Mouse (Mus musculus) kidney, postnatal 36 days (tissue): Measurements from ENCODE around the gene Klrb1c.
"Not testable (repeated sequence)": the region's sequence is repeated elsewhere in the genome, so short reads cannot be mapped to it uniquely, and the experiment has no call there.

Experiments
- DNase-seq, 2 experiments: peaks; one replicate each; pipeline ENCODE4 v3.0.0; 2021 to 2022; ENCODE audit warnings: mixed read lengths in 2 of 2

Klrb1c gene

DNA sequence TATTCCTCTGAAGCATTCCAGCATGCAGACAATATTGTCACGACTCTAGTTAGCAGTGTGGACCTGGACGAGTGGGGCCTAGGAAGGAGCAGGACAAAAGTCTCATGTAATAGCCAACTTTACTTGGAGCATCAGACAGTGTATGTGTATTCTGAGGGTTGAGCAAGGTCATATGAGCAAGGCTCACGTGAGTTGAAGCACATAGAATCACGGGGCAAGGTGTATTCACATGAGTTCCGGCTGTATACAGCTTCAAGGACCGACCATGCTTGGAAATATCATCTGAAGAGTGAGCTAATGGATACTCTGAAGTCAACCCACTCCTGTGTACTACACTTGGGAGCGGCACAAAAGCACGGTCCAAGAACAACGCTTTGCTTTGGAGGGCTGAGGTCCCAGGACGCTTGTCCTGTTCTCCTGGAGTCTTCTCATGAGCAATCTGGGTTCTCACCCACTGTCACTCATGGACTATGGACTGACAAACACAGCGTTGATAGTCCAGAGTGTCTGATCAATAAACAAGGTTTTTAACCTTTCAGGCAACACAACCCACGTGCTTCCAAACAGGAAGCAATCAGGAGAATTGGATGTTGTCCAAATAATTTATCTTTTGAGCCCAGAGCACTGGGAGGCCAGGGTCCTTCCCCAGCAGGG, 34.1 kb downstream of the Klrb1c start:
- DNase-seq = not testable (repeated sequence)

DNA sequence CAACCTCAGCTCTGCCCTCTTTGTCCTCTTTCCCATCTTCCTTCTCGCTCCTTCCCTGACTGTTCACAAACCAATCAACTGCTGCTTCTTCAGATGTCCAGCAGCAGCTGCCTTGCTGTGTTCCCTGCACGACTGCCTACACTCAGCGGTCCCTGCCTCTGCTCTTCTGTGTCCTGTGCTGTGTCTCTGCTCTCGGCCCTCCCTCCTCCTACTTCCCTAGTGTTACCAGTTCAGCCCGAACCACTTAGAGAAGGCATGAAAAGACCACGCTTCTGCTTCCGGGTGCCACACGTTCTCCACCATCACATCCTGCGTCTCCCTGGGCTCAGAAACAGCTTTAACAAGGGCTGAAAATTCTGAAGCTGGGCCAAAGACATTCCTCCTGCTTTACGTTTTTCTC, 34.8 kb downstream of the Klrb1c start:
- DNase-seq = peak in 1 of 2 experiments; percentile 14

DNA sequence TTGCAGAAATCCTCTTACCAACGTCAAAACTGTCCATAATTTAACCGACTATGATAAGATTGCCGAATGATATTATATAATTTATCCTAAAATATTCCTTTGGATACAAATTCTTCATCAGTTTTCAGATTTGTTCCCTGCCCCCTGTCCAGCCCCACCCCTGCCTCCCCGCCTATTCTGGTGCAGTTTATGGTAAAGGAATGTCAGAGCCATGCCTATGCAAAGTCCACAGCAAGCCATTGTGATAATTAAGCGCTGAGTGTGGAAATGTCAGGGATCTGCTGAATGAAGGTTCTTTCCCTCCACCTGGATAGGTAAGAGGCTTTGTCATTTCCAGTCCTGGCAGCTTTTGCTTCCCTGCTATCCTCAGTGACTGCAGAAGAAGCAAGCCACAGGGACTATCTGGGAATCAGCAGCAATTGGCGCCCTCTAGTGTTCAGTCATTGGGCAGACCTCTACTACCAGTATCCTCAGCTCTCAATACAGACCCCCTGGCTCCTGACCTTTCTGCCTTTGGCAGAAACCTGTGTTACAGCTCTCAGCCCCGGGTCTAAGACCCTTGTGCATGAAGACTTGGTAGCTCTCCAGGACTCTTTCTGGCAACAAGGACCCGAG, 35.3 kb downstream of the Klrb1c start:
- DNase-seq = peak; percentile 87 to 90

DNA sequence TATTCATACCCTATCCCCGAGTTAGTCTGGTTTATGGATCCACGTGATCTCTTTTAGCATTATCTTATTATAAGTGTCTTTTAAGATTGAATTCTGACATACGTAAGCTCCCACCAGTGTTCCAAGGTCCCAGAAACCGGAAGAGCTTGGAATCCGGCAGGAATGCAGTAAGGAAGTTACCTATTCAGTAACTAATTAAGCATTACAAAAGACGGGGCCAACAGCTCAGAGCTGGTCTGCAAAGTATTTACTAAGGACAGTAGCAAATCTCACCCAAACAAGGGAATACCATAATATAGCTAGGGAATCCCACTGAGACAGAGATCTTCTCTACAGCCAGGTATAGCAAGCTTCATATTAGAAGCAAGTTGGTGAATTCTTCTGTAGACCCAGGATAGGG, 42.0 kb downstream of the Klrb1c start:
- DNase-seq = not testable (repeated sequence)

DNA sequence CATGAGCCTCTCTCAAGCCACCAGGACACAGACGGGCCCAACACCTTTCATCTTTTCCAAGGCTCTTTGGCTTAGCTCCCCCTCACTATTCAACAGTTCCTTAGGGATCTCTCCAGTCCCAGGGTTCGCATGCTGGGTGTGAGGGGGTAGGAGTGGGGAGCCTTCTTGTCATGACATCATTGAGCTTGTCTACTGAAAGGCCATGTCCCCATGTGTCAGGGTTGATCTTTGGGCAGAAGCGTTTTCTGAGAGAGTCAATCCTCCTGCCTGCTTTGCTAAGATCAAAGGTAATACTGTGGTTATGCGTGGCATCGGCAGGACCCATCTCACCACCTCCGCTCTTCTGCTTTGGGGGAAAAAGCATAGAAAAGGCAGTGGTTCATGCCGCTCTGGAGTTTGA, 51.6 kb downstream of the Klrb1c start:
- no peak for DNase-seq

DNA sequence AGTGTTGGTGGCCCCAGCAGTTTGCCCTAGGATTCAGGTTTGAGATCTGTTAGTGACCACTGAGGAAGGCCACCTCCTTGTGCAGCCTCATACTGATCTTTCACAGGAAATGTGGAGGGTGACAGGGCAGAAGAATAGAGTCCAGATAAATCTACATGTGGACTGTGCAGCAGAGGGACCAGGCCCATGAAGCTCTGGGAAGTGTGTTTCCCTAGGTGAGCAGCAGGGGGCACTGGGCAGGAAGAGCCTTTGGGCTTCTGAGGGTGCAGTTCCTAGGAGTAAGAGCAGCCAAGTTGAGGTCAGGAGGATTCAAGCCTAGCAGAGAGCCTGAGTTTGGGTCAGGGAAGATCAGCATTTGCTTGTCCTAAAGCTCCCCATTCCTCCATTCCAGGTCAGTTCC, 52.9 kb downstream of the Klrb1c start:
- DNase-seq = peak; percentile 12 to 72

DNA sequence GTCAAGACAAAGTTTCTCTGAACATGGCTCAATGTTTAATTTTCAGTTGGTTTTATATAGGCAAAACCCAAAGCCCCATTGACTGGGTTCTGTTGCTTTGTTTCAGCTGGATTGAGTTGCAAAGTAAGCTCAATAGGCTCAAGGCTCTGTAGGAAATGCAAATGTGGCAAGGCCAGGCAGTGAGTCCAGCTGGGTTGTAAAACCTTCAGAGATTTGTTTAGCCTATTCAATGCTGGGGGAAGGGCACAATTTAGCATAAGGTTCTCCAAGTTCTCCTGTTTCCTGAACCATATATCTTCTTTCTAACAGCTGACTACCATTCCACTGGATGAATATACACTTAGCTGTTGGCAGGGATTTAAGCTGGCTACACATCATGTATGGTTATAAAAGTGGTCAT, 54.1 kb downstream of the Klrb1c start:
- DNase-seq = no peak

DNA sequence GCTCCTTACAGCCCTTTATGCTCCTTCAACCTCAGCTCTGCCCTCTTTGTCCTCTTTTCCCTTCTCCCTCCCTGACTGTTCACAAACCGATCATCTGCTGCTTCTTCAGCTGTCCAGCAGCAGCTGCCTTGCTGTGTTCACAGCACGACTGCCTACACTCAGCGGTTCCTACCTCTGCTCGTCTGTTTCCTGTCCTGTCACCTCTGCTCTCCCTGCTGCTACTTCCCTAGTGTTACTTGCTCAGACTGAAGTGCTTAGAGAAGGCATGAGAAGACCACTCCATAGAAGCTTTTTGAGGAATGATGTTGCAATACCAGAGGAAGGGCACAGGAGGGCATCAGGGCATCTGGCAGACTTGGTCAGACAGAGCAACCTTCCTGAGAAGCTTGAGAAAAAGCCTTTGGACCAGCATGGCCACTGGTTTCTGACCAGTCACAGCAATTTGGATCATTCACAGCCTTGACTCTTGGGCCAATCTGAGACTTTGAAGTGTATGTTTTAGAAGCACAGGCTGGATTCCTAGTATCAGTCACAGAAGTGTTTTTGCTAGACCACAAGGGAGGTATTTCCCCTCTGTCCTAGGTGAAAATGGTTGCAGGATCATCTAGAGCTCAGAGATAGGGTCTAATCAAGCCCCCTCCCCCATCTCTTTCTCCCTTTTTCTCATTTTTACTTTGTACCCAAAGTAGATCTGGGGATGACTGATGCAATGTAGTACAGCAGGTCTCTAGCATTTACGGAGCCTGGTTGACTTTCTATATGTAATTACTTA, 54.9 kb downstream of the Klrb1c start:
- DNase-seq = no peak

DNA sequence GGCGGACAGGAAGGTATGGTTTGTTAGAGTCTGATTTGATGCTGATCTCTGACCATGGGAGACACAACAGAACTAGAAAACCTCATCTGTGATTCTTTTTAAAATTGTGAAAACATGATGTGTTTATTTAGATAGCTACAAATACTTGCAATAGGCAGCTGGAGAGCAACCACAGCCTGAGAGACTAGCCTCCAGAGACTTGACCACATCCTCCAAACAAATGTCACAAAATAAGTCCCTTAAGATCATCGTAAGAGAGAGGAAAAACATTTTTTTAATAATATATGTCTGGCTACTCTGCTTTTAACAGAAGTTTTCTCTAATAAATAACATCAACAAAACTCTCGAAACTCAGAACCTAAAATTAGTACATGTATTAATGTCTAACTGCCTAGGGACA, 57.0 kb downstream of the Klrb1c start:
- DNase-seq = peak in 1 of 2 experiments; percentile 27
